Mouse (Mus musculus): ENCODE results near the gene Spocd1. TPM values are rescaled to one million over a fixed set of nuclear protein-coding genes. Genes with fewer than 3 reads are reported as not detected.
A peak's percentile ranks its signal among the peaks of the same experiment; 100 is the strongest.

Gene Spocd1
- polyA plus RNA-seq, 1 experiment from 2014 or later: not detected

- H3K4me1 ChIP-seq (ENCODE audit: control insufficient read depth, insufficient read depth, low read length): no peaks in the 10 kb centered on the region
- no peak for DNase-seq (ENCODE audit: low spot score)
- H3K4me3 ChIP-seq (ENCODE audit: low read depth, low read length): no peak overlapping the region
- H3K27ac ChIP-seq (replicated peaks; ENCODE audit: low read depth, low read length): no peak overlapping the region
- H3K9ac ChIP-seq (ENCODE audit: low read length): no peak overlapping the region
- H3K27me3 ChIP-seq (ENCODE audit: control insufficient read depth, insufficient read depth, low read length): no peaks in the 10 kb centered on the region
- no peak for ATAC-seq (ENCODE audit: insufficient number of reproducible peaks, low FRiP score, low TSS enrichment, low read depth)
- WGBS: 83% methylated on average over 3 of the region's 3 CpGs
- H3K4me2 ChIP-seq (ENCODE audit: low read depth, severe bottlenecking): no peak overlapping the region
- H3K36me3 ChIP-seq (ENCODE audit: control insufficient read depth, insufficient read depth, low read length): no peaks in the 10 kb centered on the region
- no peaks in the 10 kb centered on the region for H3K9me3 ChIP-seq (ENCODE audit: control insufficient read depth, low read length)
Observed at GRCm38 (mm10) chr4:129921314-129921587, 7.8 kb upstream of the Spocd1 start.

DNA sequence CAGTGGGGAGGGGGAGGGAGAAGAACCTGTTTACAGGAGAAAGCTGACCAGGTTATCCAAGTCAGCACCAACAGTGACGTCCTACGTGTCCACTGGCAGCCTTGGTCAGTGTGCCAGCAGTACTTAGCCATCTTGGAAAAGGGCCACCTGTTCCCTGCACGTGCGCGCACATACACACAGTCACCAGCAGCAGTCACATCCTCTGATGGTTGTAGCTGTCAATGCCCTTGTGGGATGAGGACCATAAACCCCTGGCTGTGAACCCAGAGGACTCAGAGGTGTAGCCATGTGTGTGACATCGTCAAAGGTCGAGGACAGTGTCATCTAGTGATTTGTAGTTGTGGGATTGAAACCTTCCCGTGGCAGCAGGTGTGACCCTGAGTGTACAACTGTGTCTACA lies 4.9 kb upstream of the Spocd1 start:
- no peak overlapping the region for H3K9ac ChIP-seq (ENCODE audit: low read length)
- DNase-seq (ENCODE audit: low spot score) (no peak), ATAC-seq (ENCODE audit: insufficient number of reproducible peaks, low FRiP score, low TSS enrichment, low read depth) (no peak)
- no peak overlapping the region for H3K4me3 ChIP-seq (ENCODE audit: low read depth, low read length)
- H3K36me3 ChIP-seq (ENCODE audit: control insufficient read depth, insufficient read depth, low read length): no peaks in the 10 kb centered on the region
- no peaks in the 10 kb centered on the region for H3K4me1 ChIP-seq (ENCODE audit: control insufficient read depth, insufficient read depth, low read length)
- no peak overlapping the region for H3K4me2 ChIP-seq (ENCODE audit: low read depth, severe bottlenecking)
- H3K9me3 ChIP-seq (ENCODE audit: control insufficient read depth, low read length): no peaks in the 10 kb centered on the region
- 84% methylated on average over 8 of the region's 8 CpGs for WGBS
- no peak overlapping the region for H3K27ac ChIP-seq (replicated peaks; ENCODE audit: low read depth, low read length)
- no peaks in the 10 kb centered on the region for H3K27me3 ChIP-seq (ENCODE audit: control insufficient read depth, insufficient read depth, low read length)

DNA sequence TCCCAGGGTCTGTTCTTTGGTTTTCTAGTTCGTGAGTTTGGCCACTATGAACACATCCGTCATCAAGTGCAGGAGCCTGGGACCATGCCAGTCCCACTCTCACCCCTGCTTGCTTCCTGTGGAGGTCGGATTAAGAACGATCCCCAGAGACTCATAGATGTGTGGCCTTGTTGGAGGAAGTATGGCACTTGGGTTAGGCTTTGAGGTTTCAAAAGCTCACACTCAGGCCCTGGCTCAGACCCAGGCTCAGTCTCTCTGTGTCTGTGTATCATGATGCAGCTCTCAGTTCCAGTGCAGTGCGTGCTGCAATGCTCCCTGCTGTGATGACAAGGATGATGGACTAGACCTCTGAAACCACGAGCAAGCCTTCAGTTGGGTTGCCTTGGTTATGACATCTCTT lies 4.4 kb upstream of the Spocd1 start:
- Histone ChIP-seq H3K9ac (ENCODE audit: low read length) (no peak overlapping the region), H3K4me3 (ENCODE audit: low read depth, low read length) (no peak overlapping the region), H3K9me3 (ENCODE audit: control insufficient read depth, low read length) (no peaks in the 10 kb centered on the region), H3K36me3 (ENCODE audit: control insufficient read depth, insufficient read depth, low read length) (no peaks in the 10 kb centered on the region), H3K4me1 (ENCODE audit: control insufficient read depth, insufficient read depth, low read length) (no peaks in the 10 kb centered on the region), H3K27me3 (ENCODE audit: control insufficient read depth, insufficient read depth, low read length) (no peaks in the 10 kb centered on the region), H3K4me2 (ENCODE audit: low read depth, severe bottlenecking) (no peak overlapping the region), H3K27ac (replicated peaks; ENCODE audit: low read depth, low read length) (no peak overlapping the region)
- WGBS: 75% methylated on average over 6 of the region's 6 CpGs
- ATAC-seq (ENCODE audit: insufficient number of reproducible peaks, low FRiP score, low TSS enrichment, low read depth): no peak
- DNase-seq (ENCODE audit: low spot score): no peak

DNA sequence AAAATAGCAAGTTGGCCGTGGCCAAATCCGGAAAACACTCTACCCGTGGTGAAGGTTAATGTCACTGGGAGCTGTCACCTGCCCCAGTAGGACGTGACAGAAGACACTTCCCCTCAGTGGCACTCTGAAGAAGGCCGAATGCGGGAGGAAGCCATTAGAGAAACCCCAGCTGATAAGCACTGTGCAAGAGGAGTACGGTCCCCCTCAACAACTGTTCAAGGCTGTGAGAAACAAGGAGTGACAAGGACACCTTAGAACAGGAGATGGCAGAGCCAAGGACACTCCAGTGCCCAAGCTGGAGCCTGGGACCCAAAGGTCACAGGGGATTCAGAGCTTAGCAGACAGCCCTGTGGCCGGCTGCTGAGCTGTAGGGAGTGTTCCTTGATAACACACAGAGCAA lies 2.5 kb upstream of the Spocd1 start:
- no peaks in the 10 kb centered on the region for H3K36me3 ChIP-seq (ENCODE audit: control insufficient read depth, insufficient read depth, low read length)
- H3K4me2 ChIP-seq (ENCODE audit: low read depth, severe bottlenecking): no peak overlapping the region
- H3K9ac ChIP-seq (ENCODE audit: low read length): no peak overlapping the region
- 39% methylated on average over 8 of the region's 8 CpGs for WGBS
- H3K4me1 ChIP-seq (ENCODE audit: control insufficient read depth, insufficient read depth, low read length): no peaks in the 10 kb centered on the region
- H3K27ac ChIP-seq (replicated peaks; ENCODE audit: low read depth, low read length): no peak overlapping the region
- H3K9me3 ChIP-seq (ENCODE audit: control insufficient read depth, low read length): no peaks in the 10 kb centered on the region
- no peak for ATAC-seq (ENCODE audit: insufficient number of reproducible peaks, low FRiP score, low TSS enrichment, low read depth)
- no peak overlapping the region for H3K4me3 ChIP-seq (ENCODE audit: low read depth, low read length)
- no peak for DNase-seq (ENCODE audit: low spot score)
- no peaks in the 10 kb centered on the region for H3K27me3 ChIP-seq (ENCODE audit: control insufficient read depth, insufficient read depth, low read length)

DNA sequence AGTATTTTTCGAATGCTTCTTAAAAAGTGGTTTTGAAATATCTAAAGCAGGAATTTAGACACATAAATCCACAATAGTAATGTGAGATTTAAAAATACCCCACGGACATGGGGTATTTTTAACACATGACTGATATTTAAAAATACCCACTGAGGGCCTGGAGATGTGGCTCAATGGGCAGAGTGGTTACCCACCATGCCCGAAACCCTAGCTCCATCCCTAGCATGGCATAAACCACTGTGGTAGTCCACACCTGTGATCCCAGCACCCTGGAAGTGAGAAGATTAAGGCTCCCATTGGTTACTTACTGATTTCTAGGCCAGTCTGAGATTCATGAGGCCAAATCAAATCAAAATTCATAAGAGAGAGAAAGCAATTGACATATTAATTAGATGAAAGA lies 2.0 kb upstream of the Spocd1 start:
- Histone ChIP-seq H3K9me3 (ENCODE audit: control insufficient read depth, low read length) (no peaks in the 10 kb centered on the region), H3K27me3 (ENCODE audit: control insufficient read depth, insufficient read depth, low read length) (no peaks in the 10 kb centered on the region), H3K4me1 (ENCODE audit: control insufficient read depth, insufficient read depth, low read length) (no peaks in the 10 kb centered on the region), H3K9ac (ENCODE audit: low read length) (no peak overlapping the region), H3K4me2 (ENCODE audit: low read depth, severe bottlenecking) (no peak overlapping the region), H3K4me3 (ENCODE audit: low read depth, low read length) (no peak overlapping the region), H3K27ac (replicated peaks; ENCODE audit: low read depth, low read length) (no peak overlapping the region), H3K36me3 (ENCODE audit: control insufficient read depth, insufficient read depth, low read length) (no peaks in the 10 kb centered on the region)
- ATAC-seq (ENCODE audit: insufficient number of reproducible peaks, low FRiP score, low TSS enrichment, low read depth) (no peak), DNase-seq (ENCODE audit: low spot score) (no peak)
- WGBS: 84% methylated on average over 3 of the region's 3 CpGs

GRCm38 (mm10) chr4:129928124-129928751 lies 811 bp upstream of the Spocd1 start:
- DNase-seq (ENCODE audit: low spot score): peak; percentile 91
- Histone ChIP-seq H3K9me3 (ENCODE audit: control insufficient read depth, low read length) (no peaks in the 10 kb centered on the region), H3K27me3 (ENCODE audit: control insufficient read depth, insufficient read depth, low read length) (no peaks in the 10 kb centered on the region), H3K27ac (replicated peaks; ENCODE audit: low read depth, low read length) (no peak overlapping the region), H3K9ac (ENCODE audit: low read length) (no peak overlapping the region), H3K36me3 (ENCODE audit: control insufficient read depth, insufficient read depth, low read length) (no peaks in the 10 kb centered on the region), H3K4me3 (ENCODE audit: low read depth, low read length) (no peak overlapping the region), H3K4me2 (ENCODE audit: low read depth, severe bottlenecking) (peak overlapping the region; percentile 22), H3K4me1 (ENCODE audit: control insufficient read depth, insufficient read depth, low read length) (no peaks in the 10 kb centered on the region)
- 0 out of 2 replicates have a peak, but pooled peaks have one; percentile 51 for ATAC-seq (ENCODE audit: insufficient number of reproducible peaks, low FRiP score, low TSS enrichment, low read depth)
- 8% methylated on average over 19 of the region's 19 CpGs for WGBS

- ATAC-seq (ENCODE audit: insufficient number of reproducible peaks, low FRiP score, low TSS enrichment, low read depth): no peak
- H3K4me2 ChIP-seq (ENCODE audit: low read depth, severe bottlenecking): no peak overlapping the region
- H3K36me3 ChIP-seq (ENCODE audit: control insufficient read depth, insufficient read depth, low read length): no peaks in the 10 kb centered on the region
- H3K9ac ChIP-seq (ENCODE audit: low read length): no peak overlapping the region
- no peaks in the 10 kb centered on the region for H3K4me1 ChIP-seq (ENCODE audit: control insufficient read depth, insufficient read depth, low read length)
- no peaks in the 10 kb centered on the region for H3K27me3 ChIP-seq (ENCODE audit: control insufficient read depth, insufficient read depth, low read length)
- WGBS: 74% methylated on average over 14 of the region's 14 CpGs
- H3K27ac ChIP-seq (replicated peaks; ENCODE audit: low read depth, low read length): no peak overlapping the region
- H3K9me3 ChIP-seq (ENCODE audit: control insufficient read depth, low read length): no peaks in the 10 kb centered on the region
- H3K4me3 ChIP-seq (ENCODE audit: low read depth, low read length): no peak overlapping the region
- DNase-seq (ENCODE audit: low spot score): no peak
Observed at GRCm38 (mm10) chr4:129933696-129934095, 4.6 kb downstream of the Spocd1 start.

GRCm38 (mm10) chr4:129934177-129934855 lies 5.3 kb downstream of the Spocd1 start:
- Histone ChIP-seq H3K4me3 (ENCODE audit: low read depth, low read length) (no peak overlapping the region), H3K27me3 (ENCODE audit: control insufficient read depth, insufficient read depth, low read length) (no peaks in the 10 kb centered on the region), H3K4me1 (ENCODE audit: control insufficient read depth, insufficient read depth, low read length) (no peaks in the 10 kb centered on the region), H3K4me2 (ENCODE audit: low read depth, severe bottlenecking) (no peak overlapping the region), H3K9me3 (ENCODE audit: control insufficient read depth, low read length) (no peaks in the 10 kb centered on the region), H3K36me3 (ENCODE audit: control insufficient read depth, insufficient read depth, low read length) (no peaks in the 10 kb centered on the region), H3K27ac (replicated peaks; ENCODE audit: low read depth, low read length) (no peak overlapping the region), H3K9ac (ENCODE audit: low read length) (no peak overlapping the region)
- ATAC-seq (ENCODE audit: insufficient number of reproducible peaks, low FRiP score, low TSS enrichment, low read depth): no peak
- WGBS: 68% methylated on average over 16 of the region's 16 CpGs
- no peak for DNase-seq (ENCODE audit: low spot score)

GRCm38 (mm10) chr4:129951359-129951821 lies 22.3 kb downstream of the Spocd1 start:
- no peaks in the 10 kb centered on the region for H3K36me3 ChIP-seq (ENCODE audit: control insufficient read depth, insufficient read depth, low read length)
- no peaks in the 10 kb centered on the region for H3K9me3 ChIP-seq (ENCODE audit: control insufficient read depth, low read length)
- no peak for ATAC-seq (ENCODE audit: insufficient number of reproducible peaks, low FRiP score, low TSS enrichment, low read depth)
- H3K4me1 ChIP-seq (ENCODE audit: control insufficient read depth, insufficient read depth, low read length): no peaks in the 10 kb centered on the region
- no peak overlapping the region for H3K4me3 ChIP-seq (ENCODE audit: low read depth, low read length)
- H3K27me3 ChIP-seq (ENCODE audit: control insufficient read depth, insufficient read depth, low read length): no peaks in the 10 kb centered on the region
- H3K9ac ChIP-seq (ENCODE audit: low read length): no peak overlapping the region
- no peak for DNase-seq (ENCODE audit: low spot score)
- H3K27ac ChIP-seq (replicated peaks; ENCODE audit: low read depth, low read length): no peak overlapping the region
- 80% methylated on average over 6 of the region's 6 CpGs for WGBS
- no peak overlapping the region; the same call in 1 of the 2 replicates for H3K4me2 ChIP-seq (ENCODE audit: low read depth, severe bottlenecking)

All from limb, embryonic 11.5 days (tissue).